Mouse (Mus musculus): ENCODE data around the gene Cadm3. TPM values are rescaled to one million over a fixed set of nuclear protein-coding genes. Genes with fewer than 3 reads are reported as not detected.

Cadm3 gene
- polyA plus RNA-seq, 1 experiment from 2014 or later: 30.7 TPM

- no peak within 1 kb of the TSS for H3K27ac ChIP-seq (ENCODE audit: low read depth, low read length)
- 7% methylated on average over 10 of the region's 10 CpGs for WGBS
Observed at GRCm38 (mm10) chr1:173350372-173350957, 17.0 kb downstream of the Cadm3 start, which contains the start of gene Aim2. Aim2 (plus strand) TSS chr1:173350879.

GRCm38 (mm10) chr1:173349946-173350345 lies 17.5 kb downstream of the Cadm3 start:
- Histone ChIP-seq H3K4me3 (ENCODE audit: low read depth, low read length) (peak overlapping the region; percentile 36), H3K36me3 (ENCODE audit: control insufficient read depth, insufficient read depth, low read length) (no peaks in the 10 kb centered on the region), H3K4me1 (replicated peaks; ENCODE audit: control insufficient read depth, insufficient read depth, low read length) (no peaks in the 10 kb centered on the region), H3K4me2 (replicated peaks; ENCODE audit: low read depth, low read length) (peak overlapping the region; percentile 54), H3K27me3 (ENCODE audit: control insufficient read depth, insufficient read depth, low read length) (no peaks in the 10 kb centered on the region), H3K9ac (ENCODE audit: low read depth, low read length) (peak overlapping the region; percentile 54; the same call in 1 of the 2 replicates), H3K9me3 (ENCODE audit: control insufficient read depth, low read length) (no peaks in the 10 kb centered on the region), H3K27ac (ENCODE audit: low read depth, low read length) (no peak overlapping the region)
- 3% methylated on average over 6 of the region's 6 CpGs for WGBS
- peak; percentile 91 for ATAC-seq (ENCODE audit: low FRiP score)
- DNase-seq (ENCODE audit: low spot score): peak; percentile 81

More at GRCm38 (mm10) chr1:173350372-173350957, 17.0 kb downstream of the Cadm3 start, which contains the start of gene Aim2:
- DNase-seq (ENCODE audit: low spot score) (peak; percentile 41), ATAC-seq (ENCODE audit: low FRiP score) (peak; percentile 77)
- Histone ChIP-seq H3K4me1 (replicated peaks; ENCODE audit: control insufficient read depth, insufficient read depth, low read length) (no peaks in the 10 kb centered on the region), H3K36me3 (ENCODE audit: control insufficient read depth, insufficient read depth, low read length) (no peaks in the 10 kb centered on the region), H3K27me3 (ENCODE audit: control insufficient read depth, insufficient read depth, low read length) (no peaks in the 10 kb centered on the region), H3K4me3 (ENCODE audit: low read depth, low read length) (peak within 1 kb of the TSS; percentile 36), H3K4me2 (replicated peaks; ENCODE audit: low read depth, low read length) (peak within 1 kb of the TSS; percentile 54), H3K9ac (ENCODE audit: low read depth, low read length) (peak within 1 kb of the TSS; percentile 54; the same call in 1 of the 2 replicates), H3K9me3 (ENCODE audit: control insufficient read depth, low read length) (no peaks in the 10 kb centered on the region)

DNA sequence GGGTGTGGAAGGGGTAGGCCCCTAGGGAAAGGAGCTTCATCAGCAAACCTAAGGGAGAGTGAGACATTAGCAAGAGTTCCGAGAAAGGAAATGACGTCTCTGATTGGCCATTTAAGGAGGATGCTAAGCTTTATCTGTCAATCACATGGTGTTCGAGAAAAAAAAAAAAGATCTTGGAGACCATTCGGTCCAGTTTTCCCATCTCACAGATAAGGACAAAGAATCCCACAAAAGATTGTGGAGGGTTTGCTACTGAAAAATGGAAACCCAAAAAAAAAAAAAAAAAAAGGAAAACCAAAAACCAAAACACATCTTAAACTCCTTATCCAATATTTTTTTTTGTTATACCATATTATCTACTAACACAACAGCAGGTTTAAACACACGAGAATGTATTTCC lies 18.3 kb downstream of the Cadm3 start:
- no peak overlapping the region for H3K9ac ChIP-seq (ENCODE audit: low read depth, low read length)
- H3K4me2 ChIP-seq (replicated peaks; ENCODE audit: low read depth, low read length): no peak overlapping the region
- H3K27ac ChIP-seq (ENCODE audit: low read depth, low read length): no peak overlapping the region
- no peak overlapping the region for H3K4me3 ChIP-seq (ENCODE audit: low read depth, low read length)
- WGBS: 63% methylated on average over 5 of the region's 5 CpGs
- H3K36me3 ChIP-seq (ENCODE audit: control insufficient read depth, insufficient read depth, low read length): no peaks in the 10 kb centered on the region
- DNase-seq (ENCODE audit: low spot score) (no peak), ATAC-seq (ENCODE audit: low FRiP score) (no peak)
- no peaks in the 10 kb centered on the region for H3K27me3 ChIP-seq (ENCODE audit: control insufficient read depth, insufficient read depth, low read length)
- no peaks in the 10 kb centered on the region for H3K4me1 ChIP-seq (replicated peaks; ENCODE audit: control insufficient read depth, insufficient read depth, low read length)
- H3K9me3 ChIP-seq (ENCODE audit: control insufficient read depth, low read length): no peaks in the 10 kb centered on the region

DNA sequence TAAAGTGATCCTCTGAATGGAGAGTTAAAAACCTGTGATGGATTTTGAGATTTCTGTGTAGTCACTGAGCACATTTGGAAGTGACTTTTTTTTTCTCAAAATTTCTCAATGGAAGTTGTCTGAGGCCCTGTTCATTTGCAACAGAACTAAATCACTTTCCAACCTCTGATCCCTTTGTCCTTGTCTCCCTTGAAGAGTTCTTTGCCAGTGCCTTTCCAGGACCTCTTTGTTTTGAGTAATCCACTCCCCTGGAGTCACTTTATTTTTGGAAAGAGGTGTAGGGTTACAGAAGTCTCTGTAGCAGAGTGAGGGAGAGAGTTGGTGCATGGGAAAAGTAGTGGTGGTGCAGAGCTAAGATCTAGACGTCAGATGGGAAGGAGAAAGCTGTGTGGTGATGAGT lies 19.0 kb downstream of the Cadm3 start:
- no peak overlapping the region for H3K27ac ChIP-seq (ENCODE audit: low read depth, low read length)
- H3K36me3 ChIP-seq (ENCODE audit: control insufficient read depth, insufficient read depth, low read length): no peaks in the 10 kb centered on the region
- no peak overlapping the region for H3K4me2 ChIP-seq (replicated peaks; ENCODE audit: low read depth, low read length)
- H3K9ac ChIP-seq (ENCODE audit: low read depth, low read length): no peak overlapping the region
- H3K9me3 ChIP-seq (ENCODE audit: control insufficient read depth, low read length): no peaks in the 10 kb centered on the region
- H3K4me1 ChIP-seq (replicated peaks; ENCODE audit: control insufficient read depth, insufficient read depth, low read length): no peaks in the 10 kb centered on the region
- DNase-seq (ENCODE audit: low spot score) (no peak), ATAC-seq (ENCODE audit: low FRiP score) (no peak)
- no peak overlapping the region for H3K4me3 ChIP-seq (ENCODE audit: low read depth, low read length)
- no peaks in the 10 kb centered on the region for H3K27me3 ChIP-seq (ENCODE audit: control insufficient read depth, insufficient read depth, low read length)
- WGBS: 12% methylated on average over 1 of the region's 1 CpGs

- no peaks in the 10 kb centered on the region for H3K9me3 ChIP-seq (ENCODE audit: control insufficient read depth, low read length)
- H3K4me1 ChIP-seq (replicated peaks; ENCODE audit: control insufficient read depth, insufficient read depth, low read length): no peaks in the 10 kb centered on the region
- 93% methylated on average over 4 of the region's 4 CpGs for WGBS
- H3K27me3 ChIP-seq (ENCODE audit: control insufficient read depth, insufficient read depth, low read length): no peaks in the 10 kb centered on the region
- DNase-seq (ENCODE audit: low spot score): no peak
- H3K4me2 ChIP-seq (replicated peaks; ENCODE audit: low read depth, low read length): no peak overlapping the region
- no peak for ATAC-seq (ENCODE audit: low FRiP score)
- no peak overlapping the region for H3K4me3 ChIP-seq (ENCODE audit: low read depth, low read length)
- H3K27ac ChIP-seq (ENCODE audit: low read depth, low read length): no peak overlapping the region
- no peak overlapping the region for H3K9ac ChIP-seq (ENCODE audit: low read depth, low read length)
- H3K36me3 ChIP-seq (ENCODE audit: control insufficient read depth, insufficient read depth, low read length): no peaks in the 10 kb centered on the region
Observed at GRCm38 (mm10) chr1:173345112-173345511, 22.4 kb downstream of the Cadm3 start.

DNA sequence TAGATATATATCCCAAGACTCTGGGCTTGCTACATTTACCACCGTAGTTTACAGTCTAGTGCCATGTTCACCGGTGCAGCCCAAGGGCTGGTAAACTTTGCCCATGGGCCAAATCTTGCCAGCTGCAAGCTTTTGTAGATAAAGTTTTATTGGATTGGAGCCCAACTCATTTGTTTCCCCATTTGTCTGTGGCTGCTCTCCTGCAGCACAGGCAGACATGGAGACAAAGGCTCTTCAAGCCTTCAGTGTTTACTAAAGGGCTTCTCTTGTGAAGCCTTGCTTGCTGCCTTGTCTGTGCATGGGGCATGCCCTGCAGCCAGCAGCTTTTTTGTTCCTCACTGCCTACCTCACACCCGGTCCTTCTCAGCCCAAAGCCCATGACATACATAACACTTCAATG lies 23.6 kb downstream of the Cadm3 start:
- Histone ChIP-seq H3K27ac (ENCODE audit: low read depth, low read length) (no peak overlapping the region), H3K9ac (ENCODE audit: low read depth, low read length) (no peak overlapping the region), H3K36me3 (ENCODE audit: control insufficient read depth, insufficient read depth, low read length) (no peaks in the 10 kb centered on the region), H3K9me3 (ENCODE audit: control insufficient read depth, low read length) (no peaks in the 10 kb centered on the region), H3K4me1 (replicated peaks; ENCODE audit: control insufficient read depth, insufficient read depth, low read length) (no peaks in the 10 kb centered on the region), H3K4me3 (ENCODE audit: low read depth, low read length) (no peak overlapping the region), H3K27me3 (ENCODE audit: control insufficient read depth, insufficient read depth, low read length) (no peaks in the 10 kb centered on the region), H3K4me2 (replicated peaks; ENCODE audit: low read depth, low read length) (no peak overlapping the region)
- DNase-seq (ENCODE audit: low spot score) (no peak), ATAC-seq (ENCODE audit: low FRiP score) (no peak)
- WGBS: 76% methylated on average over 3 of the region's 3 CpGs

DNA sequence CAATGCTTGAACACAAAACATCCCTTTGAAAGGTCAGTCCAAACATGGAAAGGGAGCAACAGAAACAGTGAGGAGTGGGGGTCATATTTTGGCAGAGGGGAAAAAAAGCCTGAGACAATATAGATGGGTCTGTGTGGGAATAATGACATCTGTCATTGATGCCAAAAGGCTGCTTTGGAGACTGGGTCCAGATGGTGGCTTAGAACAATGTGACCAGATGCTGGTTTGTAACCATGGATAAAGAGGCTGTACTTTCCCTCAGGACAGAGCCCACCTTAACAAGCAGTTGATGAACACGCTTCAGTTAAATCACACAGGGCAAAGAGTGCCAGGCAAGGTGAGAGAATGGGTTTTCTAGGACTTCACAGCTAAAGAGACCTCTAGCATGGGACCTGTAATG lies 25.1 kb downstream of the Cadm3 start:
- no peak overlapping the region for H3K4me3 ChIP-seq (ENCODE audit: low read depth, low read length)
- no peak overlapping the region for H3K9ac ChIP-seq (ENCODE audit: low read depth, low read length)
- peak; percentile 53; the same call in 1 of the 2 replicates for ATAC-seq (ENCODE audit: low FRiP score)
- no peak for DNase-seq (ENCODE audit: low spot score)
- no peaks in the 10 kb centered on the region for H3K4me1 ChIP-seq (replicated peaks; ENCODE audit: control insufficient read depth, insufficient read depth, low read length)
- H3K36me3 ChIP-seq (ENCODE audit: control insufficient read depth, insufficient read depth, low read length): no peaks in the 10 kb centered on the region
- no peak overlapping the region for H3K27ac ChIP-seq (ENCODE audit: low read depth, low read length)
- H3K9me3 ChIP-seq (ENCODE audit: control insufficient read depth, low read length): no peaks in the 10 kb centered on the region
- WGBS: 69% methylated on average over 1 of the region's 1 CpGs
- H3K27me3 ChIP-seq (ENCODE audit: control insufficient read depth, insufficient read depth, low read length): no peaks in the 10 kb centered on the region
- H3K4me2 ChIP-seq (replicated peaks; ENCODE audit: low read depth, low read length): no peak overlapping the region

GRCm38 (mm10) chr1:173339543-173339942 lies 28.0 kb downstream of the Cadm3 start:
- Histone ChIP-seq H3K9me3 (ENCODE audit: control insufficient read depth, low read length) (no peaks in the 10 kb centered on the region), H3K4me1 (replicated peaks; ENCODE audit: control insufficient read depth, insufficient read depth, low read length) (peaks cover 3% of the 10 kb centered on the region; the same call in 1 of the 2 replicates), H3K9ac (ENCODE audit: low read depth, low read length) (no peak overlapping the region), H3K27me3 (ENCODE audit: control insufficient read depth, insufficient read depth, low read length) (no peaks in the 10 kb centered on the region), H3K4me2 (replicated peaks; ENCODE audit: low read depth, low read length) (no peak overlapping the region), H3K36me3 (ENCODE audit: control insufficient read depth, insufficient read depth, low read length) (no peaks in the 10 kb centered on the region), H3K4me3 (ENCODE audit: low read depth, low read length) (no peak overlapping the region), H3K27ac (ENCODE audit: low read depth, low read length) (no peak overlapping the region)
- peak; percentile 48; the same call in 1 of the 2 replicates for ATAC-seq (ENCODE audit: low FRiP score)
- DNase-seq (ENCODE audit: low spot score): peak; percentile 89
- 2% methylated on average over 2 of the region's 2 CpGs for WGBS

DNA sequence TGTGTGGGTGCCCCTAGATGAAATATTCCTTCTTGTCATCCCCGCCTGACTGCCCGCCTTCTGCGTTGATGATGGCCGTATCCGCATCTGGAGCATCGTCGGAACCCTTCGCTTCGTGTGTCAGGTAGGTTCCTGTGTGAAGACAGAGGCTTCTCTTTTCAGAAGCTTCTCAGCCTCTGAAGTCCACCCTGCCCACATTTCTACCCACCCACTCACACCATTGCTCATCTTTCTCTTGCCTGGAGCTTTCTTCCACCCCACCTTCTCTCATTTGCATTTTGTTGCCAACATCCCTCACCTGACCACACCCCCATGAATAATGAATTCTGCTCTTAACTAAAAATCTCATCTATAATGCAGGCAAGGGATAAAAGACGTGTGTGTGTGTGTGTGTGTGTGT lies 30.5 kb downstream of the Cadm3 start:
- H3K36me3 ChIP-seq (ENCODE audit: control insufficient read depth, insufficient read depth, low read length): no peaks in the 10 kb centered on the region
- DNase-seq (ENCODE audit: low spot score) (no peak), ATAC-seq (ENCODE audit: low FRiP score) (no peak)
- H3K4me2 ChIP-seq (replicated peaks; ENCODE audit: low read depth, low read length): no peak overlapping the region
- H3K27me3 ChIP-seq (ENCODE audit: control insufficient read depth, insufficient read depth, low read length): no peaks in the 10 kb centered on the region
- H3K9me3 ChIP-seq (ENCODE audit: control insufficient read depth, low read length): no peaks in the 10 kb centered on the region
- no peak overlapping the region for H3K9ac ChIP-seq (ENCODE audit: low read depth, low read length)
- H3K4me1 ChIP-seq (replicated peaks; ENCODE audit: control insufficient read depth, insufficient read depth, low read length): peaks cover 3% of the 10 kb centered on the region; the same call in 1 of the 2 replicates
- H3K27ac ChIP-seq (ENCODE audit: low read depth, low read length): no peak overlapping the region
- WGBS: 94% methylated on average over 10 of the region's 10 CpGs
- H3K4me3 ChIP-seq (ENCODE audit: low read depth, low read length): no peak overlapping the region
